Mouse (Mus musculus) hindbrain, embryonic 12.5 days (tissue): Measurements from ENCODE around the gene Specc1l. TPM values are rescaled to one million over a fixed set of nuclear protein-coding genes. Genes with fewer than 3 reads are reported as not detected.

Experiments
- ATAC-seq: fragments of 200-750 bp; cut with Nextera tagmentation; 2 replicates; pipeline ENCODE4 v1.8.0; 2017; ENCODE audit warnings: moderate TSS enrichment; ENCODE audit not compliant: low FRiP score
- H3K27ac ChIP-seq: fragments of 300-500 bp; sonication (generic); 2 replicates; pipeline ENCODE4 v1.5.1; 2016; ENCODE audit warnings: mild to moderate bottlenecking
- H3K27me3 ChIP-seq: fragments of 300-500 bp; sonication (generic); 2 replicates; pipeline ENCODE4 v1.6.1; 2016; ENCODE audit warnings: mild to moderate bottlenecking
- H3K36me3 ChIP-seq: fragments of 300-500 bp; sonication (generic); 2 replicates; pipeline ENCODE4 v1.6.1; 2016; ENCODE audit warnings: mild to moderate bottlenecking
- H3K4me1 ChIP-seq: fragments of 300-500 bp; sonication (generic); 2 replicates; pipeline ENCODE4 v1.6.1; 2016
- H3K4me2 ChIP-seq: fragments of 300-500 bp; sonication (generic); replicated peaks from 2 replicates; pipeline ENCODE4 v1.6.1; 2016; ENCODE audit warnings: mild to moderate bottlenecking
- H3K4me3 ChIP-seq: fragments of 300-500 bp; sonication (generic); 2 replicates; pipeline ENCODE4 v1.5.1; 2016; ENCODE audit warnings: mild to moderate bottlenecking
- H3K9ac ChIP-seq: fragments of 300-500 bp; sonication (generic); 2 replicates; pipeline ENCODE4 v1.6.1; 2016; ENCODE audit warnings: mild to moderate bottlenecking, moderate library complexity
- H3K9me3 ChIP-seq: fragments of 300-500 bp; sonication (generic); replicated peaks from 2 replicates; pipeline ENCODE4 v1.6.1; 2016; ENCODE audit warnings: mild to moderate bottlenecking
- WGBS: fragments of 180-500 bp; shearing (Covaris S2); methylation state at CpG from one replicate; pipeline ENCODE4 v1.1.7; 2016; 5-methylcytosine and 5-hydroxymethylcytosine counted together
- polyA plus RNA-seq: library from polyadenylated mRNA; unstranded; fragments of >200 nt; fragmentation: Nextera tagmentation; extraction: Ambion mirVana; gene quantifications from 2 replicates; pipeline ENCODE4 v1.2.1, GENCODE M21; 2016

The Specc1l gene
- polyA plus RNA-seq, 1 experiment from 2014 or later = 51.4 TPM

DNA sequence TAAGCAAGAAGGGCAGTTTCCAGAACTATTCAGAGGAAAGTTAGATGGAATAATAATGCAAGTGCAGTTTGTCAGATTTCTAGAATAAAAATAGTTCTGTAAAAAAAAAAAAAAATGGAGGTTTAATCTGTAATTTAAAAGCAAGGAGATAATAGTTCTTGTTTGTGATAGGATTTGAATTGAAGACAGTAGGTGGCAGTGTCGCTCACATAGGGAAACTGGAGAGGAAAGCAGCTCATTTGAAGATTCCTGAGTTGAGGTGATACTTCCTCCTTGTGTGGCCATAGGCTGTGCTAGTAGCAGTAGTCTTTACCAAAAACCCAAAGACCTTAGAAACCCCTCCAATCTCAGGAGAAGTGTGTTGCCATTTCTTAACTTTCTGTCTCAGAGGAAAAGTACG lies 43.2 kb downstream of the Specc1l start:
- Histone ChIP-seq H3K36me3 (peaks cover 34% of the 10 kb centered on the region), H3K4me2 (no peak overlapping the region), H3K27me3 (no peaks in the 10 kb centered on the region), H3K4me1 (0 out of 2 replicates have a peak, but pooled peaks cover 3% of the 10 kb centered on the region), H3K9ac (no peak overlapping the region), H3K9me3 (no peaks in the 10 kb centered on the region), H3K4me3 (no peak overlapping the region), H3K27ac (no peak overlapping the region)
- ATAC-seq = no peak
- 65% methylated on average over 2 of the region's 2 CpGs for WGBS

DNA sequence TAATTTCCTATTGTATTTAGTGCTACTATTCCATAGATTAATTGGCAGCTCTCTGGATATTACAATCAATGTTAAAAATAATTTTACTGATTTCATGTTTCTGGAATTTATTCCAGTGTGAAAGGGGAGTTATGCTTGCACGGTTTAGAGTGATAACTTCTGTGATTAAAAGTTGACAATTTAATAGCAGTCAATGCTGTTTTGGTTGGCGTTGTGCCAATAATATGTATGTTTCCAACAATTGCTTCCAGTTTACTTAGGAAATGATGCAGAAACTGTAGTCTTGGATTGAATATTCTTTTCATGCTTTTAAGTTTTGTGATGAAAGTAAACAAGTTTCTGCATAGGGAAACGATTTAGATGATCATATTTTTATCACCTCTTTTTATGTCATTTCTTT lies 45.5 kb downstream of the Specc1l start:
- Histone ChIP-seq H3K9me3 (no peaks in the 10 kb centered on the region), H3K27me3 (no peaks in the 10 kb centered on the region), H3K9ac (no peak overlapping the region), H3K36me3 (peaks cover 48% of the 10 kb centered on the region), H3K4me1 (0 out of 2 replicates have a peak, but pooled peaks cover 3% of the 10 kb centered on the region), H3K27ac (no peak overlapping the region), H3K4me3 (no peak overlapping the region), H3K4me2 (no peak overlapping the region)
- ATAC-seq = no peak
- 81% methylated on average over 3 of the region's 3 CpGs for WGBS

DNA sequence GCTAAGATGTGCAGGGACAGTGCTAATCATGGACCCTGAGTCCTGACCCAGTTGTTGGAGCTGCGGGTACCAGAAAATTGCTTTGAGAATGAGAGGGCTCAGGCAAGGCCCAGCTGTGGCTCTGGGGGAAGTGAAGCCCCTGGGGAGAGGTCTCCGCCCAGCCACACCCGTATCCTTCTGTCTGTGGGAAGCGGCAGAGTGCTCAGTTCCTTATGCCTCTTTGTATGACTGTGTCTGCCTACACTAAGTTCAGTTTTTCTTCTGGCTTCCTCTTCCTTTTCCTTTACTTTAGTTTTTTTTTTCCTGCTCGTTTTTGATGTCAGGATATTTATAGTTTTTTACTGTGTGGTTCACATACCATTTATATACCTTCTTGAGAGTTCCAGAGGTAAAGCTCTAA lies 46.4 kb downstream of the Specc1l start:
- WGBS = 72% methylated on average over 5 of the region's 5 CpGs
- Histone ChIP-seq H3K9ac (no peak overlapping the region), H3K9me3 (no peaks in the 10 kb centered on the region), H3K4me1 (0 out of 2 replicates have a peak, but pooled peaks cover 3% of the 10 kb centered on the region), H3K4me3 (no peak overlapping the region), H3K36me3 (peaks cover 51% of the 10 kb centered on the region), H3K4me2 (no peak overlapping the region), H3K27me3 (no peaks in the 10 kb centered on the region), H3K27ac (peak overlapping the region; percentile 1; the same call in 1 of the 2 replicates)
- ATAC-seq = no peak

DNA sequence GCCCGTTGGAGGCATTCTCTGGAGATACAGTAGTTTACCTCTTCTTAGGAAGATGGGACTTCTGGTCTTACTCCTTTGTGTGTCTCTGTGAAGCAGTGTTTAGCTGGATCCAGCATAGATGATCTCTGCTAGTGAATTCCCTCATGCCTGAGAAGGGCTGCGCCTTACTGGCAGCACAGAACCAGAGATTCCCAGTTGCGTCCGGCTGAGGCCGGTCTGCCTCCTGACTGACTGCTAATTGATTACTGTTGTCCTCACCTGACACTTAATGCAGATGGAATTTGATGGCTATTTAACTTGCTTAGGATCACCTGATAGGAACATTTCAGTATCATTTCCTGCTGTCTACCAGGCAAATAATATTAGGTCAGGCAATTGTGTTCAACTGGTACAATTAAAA lies 49.4 kb downstream of the Specc1l start:
- Histone ChIP-seq H3K4me1 (0 out of 2 replicates have a peak, but pooled peaks cover 3% of the 10 kb centered on the region), H3K4me3 (no peak overlapping the region), H3K9ac (no peak overlapping the region), H3K9me3 (no peaks in the 10 kb centered on the region), H3K27ac (no peak overlapping the region), H3K36me3 (peaks cover 72% of the 10 kb centered on the region), H3K4me2 (no peak overlapping the region), H3K27me3 (no peaks in the 10 kb centered on the region)
- ATAC-seq = no peak
- WGBS = 91% methylated on average over 5 of the region's 5 CpGs

DNA sequence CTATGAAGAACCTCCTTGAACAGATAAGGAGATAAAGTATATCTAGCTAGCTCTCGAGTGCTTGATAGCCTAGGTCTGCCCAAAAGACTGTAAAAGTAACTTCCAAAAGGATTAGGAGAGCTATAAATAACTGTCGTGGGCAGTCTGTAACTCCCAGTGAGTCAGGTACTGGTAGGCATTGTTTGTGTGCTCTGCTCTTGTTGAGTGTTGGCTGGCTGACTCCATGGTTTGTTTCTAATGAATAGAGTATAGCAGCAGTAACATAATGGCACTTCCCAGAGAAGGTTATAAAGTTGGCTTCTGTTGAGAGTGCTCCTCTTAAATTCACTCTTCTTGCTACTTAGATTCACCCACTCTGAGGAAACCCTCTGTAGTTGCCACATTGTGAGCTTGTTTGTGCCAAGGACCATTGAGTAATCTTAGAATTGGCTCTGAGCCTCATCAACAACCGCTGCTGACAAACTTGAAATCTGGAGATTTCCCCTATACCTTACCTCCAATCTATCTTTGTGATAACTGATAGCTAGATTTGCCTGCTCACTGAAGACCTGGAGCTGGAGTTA lies 53.2 kb downstream of the Specc1l start:
- no peak overlapping the region for H3K9ac ChIP-seq
- no peaks in the 10 kb centered on the region for H3K4me1 ChIP-seq
- no peak overlapping the region for H3K4me3 ChIP-seq
- no peak for ATAC-seq
- H3K27ac ChIP-seq = no peak overlapping the region
- H3K4me2 ChIP-seq = no peak overlapping the region
- WGBS = 83% methylated on average over 3 of the region's 3 CpGs
- peaks cover 82% of the 10 kb centered on the region for H3K36me3 ChIP-seq
- no peaks in the 10 kb centered on the region for H3K9me3 ChIP-seq
- H3K27me3 ChIP-seq = no peaks in the 10 kb centered on the region

DNA sequence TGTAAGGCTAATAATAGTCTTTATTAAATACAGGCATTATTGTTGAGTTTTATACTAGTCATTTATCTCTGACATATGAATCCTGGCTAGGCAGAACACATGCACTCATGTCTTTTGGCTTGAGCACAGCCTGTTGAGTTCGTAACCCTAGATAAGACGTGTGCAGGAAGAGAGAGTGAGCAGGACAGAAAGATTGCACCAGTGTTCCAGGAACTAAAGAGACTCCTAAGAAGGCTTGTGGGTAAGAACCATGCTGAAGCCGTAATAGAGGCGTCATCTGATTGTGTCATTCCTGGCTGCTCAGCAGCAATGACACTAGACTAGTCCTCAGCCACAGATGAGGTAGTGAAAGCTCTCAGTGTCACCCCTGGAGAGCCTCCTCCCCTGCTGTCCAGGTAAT lies 61.1 kb downstream of the Specc1l start:
- H3K9me3 ChIP-seq = no peaks in the 10 kb centered on the region
- H3K27ac ChIP-seq = no peak overlapping the region
- no peak overlapping the region for H3K9ac ChIP-seq
- WGBS = 92% methylated on average over 4 of the region's 4 CpGs
- H3K4me2 ChIP-seq = no peak overlapping the region
- peaks cover 45% of the 10 kb centered on the region for H3K36me3 ChIP-seq
- no peaks in the 10 kb centered on the region for H3K4me1 ChIP-seq
- H3K27me3 ChIP-seq = no peaks in the 10 kb centered on the region
- ATAC-seq = no peak
- H3K4me3 ChIP-seq = no peak overlapping the region

DNA sequence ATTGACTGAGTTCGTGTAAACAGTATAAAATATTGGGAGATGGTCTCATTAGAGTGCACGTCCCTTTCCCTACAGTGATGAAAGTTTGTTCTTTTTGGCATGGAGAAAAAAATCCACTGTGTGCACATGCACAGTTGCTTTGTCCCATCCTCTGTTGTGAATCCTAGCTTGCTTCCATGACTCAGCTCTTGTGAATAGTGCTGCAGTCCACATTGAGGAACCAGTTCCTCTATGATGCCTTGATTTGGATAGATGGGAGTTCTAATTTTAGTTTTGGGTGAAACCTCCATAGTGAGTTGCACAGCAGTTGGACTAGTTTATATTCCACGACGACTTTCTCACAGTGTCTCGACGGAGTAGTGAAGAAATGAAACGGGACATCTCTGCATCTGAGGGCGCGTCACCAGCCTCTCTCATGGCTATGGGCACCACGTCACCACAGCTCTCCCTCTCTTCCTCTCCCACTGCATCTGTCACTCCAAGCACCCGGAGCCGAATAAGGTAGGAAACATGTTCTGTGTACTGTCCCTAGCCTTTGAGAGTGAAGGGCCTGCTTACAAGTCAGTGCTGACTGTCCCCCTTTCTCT lies 64.6 kb downstream of the Specc1l start:
- Histone ChIP-seq H3K4me2 (no peak overlapping the region), H3K4me1 (no peaks in the 10 kb centered on the region), H3K9me3 (no peaks in the 10 kb centered on the region), H3K9ac (no peak overlapping the region), H3K36me3 (peaks cover 40% of the 10 kb centered on the region), H3K4me3 (no peak overlapping the region), H3K27ac (no peak overlapping the region), H3K27me3 (no peaks in the 10 kb centered on the region)
- 93% methylated on average over 12 of the region's 12 CpGs for WGBS
- ATAC-seq = no peak

DNA sequence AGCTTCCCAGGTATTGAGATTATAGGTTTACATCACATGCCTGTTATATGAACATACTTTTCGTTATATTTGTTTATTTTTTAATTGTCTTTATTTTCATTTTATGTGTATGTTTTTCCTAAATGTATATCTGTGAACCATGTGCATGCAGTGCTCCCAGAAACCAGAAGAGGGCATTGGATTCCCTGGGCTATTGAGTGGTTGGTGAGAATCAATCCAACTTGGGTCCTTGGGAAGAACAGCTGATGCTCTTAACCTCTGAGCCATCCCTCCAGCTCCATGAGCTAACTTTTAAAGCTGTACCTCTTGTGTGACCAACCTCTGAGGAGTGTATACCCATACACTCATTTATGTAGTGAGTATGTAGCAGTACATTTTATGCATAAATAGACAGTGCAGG lies 65.6 kb downstream of the Specc1l start:
- Histone ChIP-seq H3K9ac (no peak overlapping the region), H3K4me3 (no peak overlapping the region), H3K27ac (no peak overlapping the region), H3K4me1 (no peaks in the 10 kb centered on the region), H3K9me3 (no peaks in the 10 kb centered on the region), H3K4me2 (no peak overlapping the region), H3K27me3 (no peaks in the 10 kb centered on the region), H3K36me3 (peaks cover 40% of the 10 kb centered on the region)
- ATAC-seq = no peak
- 89% methylated on average over 1 of the region's 1 CpGs for WGBS

DNA sequence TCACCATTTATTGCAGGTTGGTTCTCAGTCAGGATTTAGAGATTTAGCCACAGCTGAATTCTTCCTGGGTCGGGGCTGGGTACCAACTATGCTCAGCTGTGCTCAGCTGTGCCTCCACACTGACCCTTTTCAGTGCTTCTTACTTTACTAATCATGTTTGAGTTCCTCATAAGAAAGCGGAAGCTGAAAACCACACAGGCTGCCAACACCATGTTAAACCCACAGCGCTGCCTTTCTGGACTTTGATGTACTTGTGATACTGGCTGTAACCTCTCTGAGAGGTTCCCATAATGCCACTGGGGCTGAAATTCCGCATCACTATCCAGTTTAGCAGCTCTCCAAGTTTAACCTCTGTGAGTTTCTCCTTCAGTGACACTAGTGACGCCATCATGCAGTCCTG lies 70.8 kb downstream of the Specc1l start:
- no peak overlapping the region for H3K27ac ChIP-seq
- H3K9me3 ChIP-seq = no peaks in the 10 kb centered on the region
- no peaks in the 10 kb centered on the region for H3K27me3 ChIP-seq
- ATAC-seq = no peak
- H3K36me3 ChIP-seq = peaks cover 23% of the 10 kb centered on the region
- no peak overlapping the region for H3K4me2 ChIP-seq
- no peak overlapping the region for H3K9ac ChIP-seq
- H3K4me3 ChIP-seq = no peak overlapping the region
- 92% methylated on average over 5 of the region's 5 CpGs for WGBS
- no peaks in the 10 kb centered on the region for H3K4me1 ChIP-seq

DNA sequence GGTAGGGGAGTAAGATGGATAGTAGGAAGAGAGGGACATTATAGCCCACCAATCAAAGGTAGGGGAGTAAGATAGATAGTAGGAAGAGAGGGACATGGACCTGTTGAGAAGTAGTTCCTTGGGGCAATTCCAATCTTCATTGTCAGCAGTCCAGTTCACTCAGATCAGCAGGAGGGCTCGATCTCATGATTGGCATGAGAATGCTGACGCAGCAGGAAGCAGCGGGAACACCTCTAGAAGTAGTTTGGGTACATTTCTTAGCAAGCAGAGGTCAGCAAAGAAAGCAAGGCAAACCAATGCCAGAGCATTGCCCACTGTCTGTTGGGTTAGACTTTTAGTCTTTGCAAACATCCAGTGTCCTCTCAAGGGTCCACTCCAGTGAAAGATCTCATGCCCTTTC lies 71.9 kb downstream of the Specc1l start:
- Histone ChIP-seq H3K27me3 (no peaks in the 10 kb centered on the region), H3K9ac (no peak overlapping the region), H3K27ac (no peak overlapping the region), H3K36me3 (peaks cover 23% of the 10 kb centered on the region), H3K4me2 (no peak overlapping the region), H3K4me3 (no peak overlapping the region), H3K4me1 (no peaks in the 10 kb centered on the region), H3K9me3 (no peaks in the 10 kb centered on the region)
- ATAC-seq = no peak
- WGBS = 94% methylated on average over 3 of the region's 3 CpGs

DNA sequence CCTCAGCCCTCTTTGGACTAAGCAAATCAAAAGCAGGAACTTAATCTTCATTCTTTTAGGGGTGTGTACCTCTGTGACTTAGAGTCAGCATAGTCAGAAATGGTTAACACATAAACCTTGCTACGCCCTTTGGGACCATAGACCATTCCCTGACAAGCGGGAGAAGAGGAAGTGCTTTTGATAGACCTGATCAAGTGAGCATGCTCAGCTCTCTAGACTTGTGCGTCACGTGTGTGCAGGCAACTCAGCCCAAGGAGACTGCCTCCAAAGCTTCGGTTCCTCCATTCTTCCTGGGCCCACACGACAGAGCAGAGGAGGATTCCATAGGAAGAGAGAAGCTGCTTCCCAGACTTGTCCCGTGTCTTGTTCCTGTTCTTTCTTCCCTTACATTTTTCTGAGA lies 76.7 kb downstream of the Specc1l start:
- 85% methylated on average over 7 of the region's 7 CpGs for WGBS

DNA sequence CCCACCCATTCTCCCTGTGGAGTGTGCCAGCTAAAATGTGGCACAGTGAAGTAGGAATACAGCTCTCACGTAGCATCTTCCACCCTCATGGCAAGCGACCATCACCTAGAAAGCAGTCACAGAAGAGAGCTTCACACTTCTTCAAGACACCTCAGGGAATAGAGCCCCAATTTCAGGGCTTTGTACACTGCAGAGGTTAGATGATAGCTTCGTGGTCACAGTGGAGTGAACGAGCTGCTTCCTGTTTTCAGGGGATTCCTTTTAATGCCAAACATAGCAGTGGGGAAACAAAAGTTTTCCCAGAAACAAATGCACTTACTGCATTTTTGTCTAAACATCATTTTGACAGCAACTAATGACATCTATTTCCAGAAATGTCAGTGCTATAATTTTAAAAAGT lies 77.5 kb downstream of the Specc1l start:
- Histone ChIP-seq H3K9me3 (no peaks in the 10 kb centered on the region), H3K9ac (no peak overlapping the region), H3K4me3 (no peak overlapping the region), H3K27ac (no peak overlapping the region), H3K27me3 (no peaks in the 10 kb centered on the region), H3K4me2 (no peak overlapping the region), H3K4me1 (no peaks in the 10 kb centered on the region), H3K36me3 (0 out of 2 replicates have a peak, but pooled peaks cover 6% of the 10 kb centered on the region)
- no peak for ATAC-seq
- 82% methylated on average over 4 of the region's 4 CpGs for WGBS

More for the DNA sequence above, 76.7 kb downstream of the Specc1l start:
- Histone ChIP-seq H3K27me3 (no peaks in the 10 kb centered on the region), H3K4me2 (no peak overlapping the region), H3K36me3 (0 out of 2 replicates have a peak, but pooled peaks cover 6% of the 10 kb centered on the region), H3K4me1 (no peaks in the 10 kb centered on the region), H3K9ac (no peak overlapping the region), H3K9me3 (no peaks in the 10 kb centered on the region), H3K27ac (no peak overlapping the region), H3K4me3 (no peak overlapping the region)
- ATAC-seq = no peak

DNA sequence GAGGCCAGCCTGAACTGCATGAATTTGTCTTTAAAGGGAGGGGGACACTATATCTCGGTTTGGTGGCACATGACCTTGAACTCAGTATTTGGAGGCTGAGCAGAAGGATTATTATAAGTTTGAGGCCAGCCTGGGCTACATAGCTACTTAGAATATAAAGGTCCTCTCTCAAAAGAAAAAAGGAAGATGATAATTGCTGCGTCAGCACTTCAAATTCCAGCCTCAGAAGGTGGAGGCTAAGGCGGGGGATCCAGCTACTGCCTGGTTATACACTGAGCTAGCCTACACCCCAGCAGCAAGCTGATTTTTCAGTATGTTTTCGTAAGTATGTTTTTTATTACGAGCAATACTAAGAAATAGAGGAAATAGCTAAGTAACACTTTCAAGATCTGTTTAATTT lies 78.8 kb downstream of the Specc1l start:
- Histone ChIP-seq H3K4me2 (no peak overlapping the region), H3K9ac (no peak overlapping the region), H3K36me3 (peaks cover 6% of the 10 kb centered on the region; the same call in 1 of the 2 replicates), H3K4me1 (no peaks in the 10 kb centered on the region), H3K9me3 (no peaks in the 10 kb centered on the region), H3K4me3 (no peak overlapping the region), H3K27ac (no peak overlapping the region), H3K27me3 (no peaks in the 10 kb centered on the region)
- 92% methylated on average over 5 of the region's 5 CpGs for WGBS
- ATAC-seq = no peak
